Mouse (Mus musculus): ENCODE results near the gene Morn1.

DNA sequence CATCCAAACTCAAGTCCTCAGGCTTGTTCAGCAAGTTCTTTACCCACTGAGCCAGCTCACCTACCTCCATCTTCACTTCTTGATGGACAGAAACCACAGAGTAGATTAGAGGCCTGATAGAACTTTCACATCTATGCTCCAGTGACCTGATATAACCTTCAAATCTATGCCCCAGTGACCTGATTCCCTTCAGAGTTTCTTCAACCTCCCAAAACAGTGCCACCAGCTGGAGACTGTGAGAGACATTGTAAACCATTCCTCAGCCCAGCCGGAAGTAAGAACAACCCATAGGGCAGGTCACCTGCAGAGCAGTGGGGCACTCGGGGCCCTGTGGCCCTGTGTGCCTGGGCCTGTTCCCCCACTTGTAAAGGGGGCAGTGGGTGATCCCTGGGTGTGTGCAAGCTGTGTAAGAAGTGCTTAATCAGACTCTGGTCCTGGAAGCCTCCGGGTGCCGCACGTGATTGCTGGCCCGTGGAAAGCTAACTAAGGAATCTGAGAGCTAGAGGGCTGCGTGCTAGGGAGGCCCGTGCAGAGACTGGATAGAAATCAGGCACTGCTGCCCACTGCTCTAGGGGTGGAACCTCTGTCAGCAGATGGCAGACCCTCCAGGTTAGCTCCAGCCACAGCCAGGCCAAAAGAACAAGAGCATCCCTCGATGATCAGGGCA, 37.6 kb downstream of the Morn1 start:
- TF ChIP-seq CTCF (IDR thresholded peaks at IDR 0.05; ENCODE audit: insufficient read depth, low read length), result no peak
- no peak for TF ChIP-seq POLR2A (IDR thresholded peaks at IDR 0.05; ENCODE audit: borderline replicate concordance, extremely low read depth, low read depth, low read length)

Data from lung, adult 2 months (tissue).